Mouse (Mus musculus) duodenum, adult 2 months (tissue): ENCODE measurements around the gene Gpr183. TPM values are rescaled to one million over a fixed set of nuclear protein-coding genes. Genes with fewer than 3 reads are reported as not detected.

Experiments
- polyA plus RNA-seq: library from polyadenylated mRNA; depleted of rRNA; stranded (reverse); fragments of >200 nt; gene quantifications from 2 replicates; pipeline ENCODE4 v1.2.3, GENCODE M21; 2012; ENCODE audit warnings: low replicate concordance; rRNA removed

The Gpr183 gene
- 0.23 and 0.63 TPM in 2 replicates for polyA plus RNA-seq

DNA sequence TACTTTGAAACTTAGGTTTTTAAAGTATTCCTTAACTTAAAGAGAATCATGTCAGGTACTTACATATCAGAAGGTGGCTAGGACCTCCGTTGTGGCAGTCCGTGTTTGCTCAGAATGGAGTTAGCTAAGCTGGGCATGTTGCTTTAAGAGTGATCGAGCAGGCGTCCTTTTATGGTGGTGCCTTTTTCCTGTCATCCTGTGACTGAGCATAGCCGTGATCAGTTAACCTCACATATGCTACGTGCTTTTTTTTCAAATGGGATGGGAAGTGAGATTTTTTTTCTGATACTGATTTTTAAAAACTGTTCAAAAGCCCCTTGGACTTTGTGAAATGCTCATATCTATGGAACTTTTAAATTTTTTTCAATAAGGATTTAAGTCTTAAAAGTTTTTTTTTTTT lies at the start of gene Gpr183:
Gpr183 (minus strand) TSS at position 206 of the 400 bp plus-strand sequence.

DNA sequence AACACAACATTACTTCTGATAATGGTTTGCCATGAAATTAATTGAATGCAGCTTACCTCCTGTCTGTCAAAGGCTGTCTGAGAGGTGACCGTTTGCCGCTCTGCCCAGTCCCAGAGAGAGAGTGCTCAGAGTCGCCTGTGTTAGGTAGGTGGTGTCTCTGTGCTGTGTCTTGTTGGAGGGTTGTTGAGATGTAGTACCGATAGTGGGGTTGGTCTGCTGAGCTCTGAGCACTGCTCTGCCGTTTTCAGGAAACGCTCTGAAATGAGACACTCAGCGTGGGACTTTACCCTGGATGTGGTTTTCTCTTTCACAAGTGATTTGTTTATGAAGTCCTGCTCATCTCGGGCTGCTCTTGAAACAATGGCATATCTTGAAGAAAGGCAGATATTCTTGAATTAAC lies 49.4 kb downstream of the Gpr183 start, which contains the start of gene Gpr18:
Gpr18 (minus strand) TSS at position 161 of the 400 bp plus-strand sequence.

Other genes with a start within 250 kb of the Gpr183 start
- gene Dock9, start 167.4 kb downstream of the Gpr183 start, polyA plus RNA-seq = 2.1 and 6.9 TPM in 2 replicates
- gene Ubac2, start 86.6 kb downstream of the Gpr183 start, polyA plus RNA-seq = 59.3 and 69.0 TPM in 2 replicates
- 2.4 and 6.6 TPM in 2 replicates for gene Gpr18, start 49.4 kb downstream of the Gpr183 start, polyA plus RNA-seq
- gene Timm8a2, start 69.5 kb upstream of the Gpr183 start, polyA plus RNA-seq = 0.32 TPM in 1 of 2 replicates, not detected in the other
- gene Tm9sf2, start 141.8 kb upstream of the Gpr183 start, polyA plus RNA-seq = 386 and 1,295 TPM in 2 replicates
- gene Clybl, start 216.5 kb upstream of the Gpr183 start, polyA plus RNA-seq = 2.3 and 2.4 TPM in 2 replicates